Mouse (Mus musculus) G1E (cell line): Measurements from ENCODE around the gene Clec2d.

Source experiments
- CTCF ChIP-seq: IDR thresholded peaks from 2 replicates; pipeline ENCODE4 v1.5.1; 2012; ENCODE audit warnings: low read depth, low read length, inconsistent platforms, mixed read lengths
- GATA1 ChIP-seq: IDR thresholded peaks from 2 replicates; pipeline ENCODE4 v1.6.1; 2012; ENCODE audit warnings: borderline replicate concordance, low read length, inconsistent platforms, mixed read lengths
- TAL1 ChIP-seq: conservative IDR thresholded peaks from 2 replicates; pipeline ENCODE4 v1.6.1; 2012; ENCODE audit warnings: low read depth, low read length, inconsistent platforms, mixed read lengths

DNA sequence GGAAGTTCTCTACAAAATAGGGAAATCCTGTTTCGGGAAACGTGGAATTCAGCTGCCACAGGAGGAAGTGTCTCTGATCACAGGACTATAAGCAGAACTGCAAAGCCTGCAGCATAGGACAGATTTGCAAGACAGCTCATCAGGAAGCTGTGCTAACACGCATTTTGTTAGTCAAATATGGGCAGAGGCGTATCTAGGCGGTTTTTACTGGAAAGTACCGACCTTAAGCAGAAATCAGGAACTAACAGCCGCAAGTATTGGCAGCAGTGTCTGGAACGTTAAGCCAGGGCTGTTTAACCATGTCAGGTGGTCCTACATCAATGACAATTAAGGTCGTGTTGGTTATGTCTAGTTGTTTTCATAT, 52.4 kb downstream of the Clec2d start:
- TF ChIP-seq CTCF, result no peak
- no peak for TF ChIP-seq GATA1
- TF ChIP-seq TAL1, result no peak
